In the genomic region with DNA sequence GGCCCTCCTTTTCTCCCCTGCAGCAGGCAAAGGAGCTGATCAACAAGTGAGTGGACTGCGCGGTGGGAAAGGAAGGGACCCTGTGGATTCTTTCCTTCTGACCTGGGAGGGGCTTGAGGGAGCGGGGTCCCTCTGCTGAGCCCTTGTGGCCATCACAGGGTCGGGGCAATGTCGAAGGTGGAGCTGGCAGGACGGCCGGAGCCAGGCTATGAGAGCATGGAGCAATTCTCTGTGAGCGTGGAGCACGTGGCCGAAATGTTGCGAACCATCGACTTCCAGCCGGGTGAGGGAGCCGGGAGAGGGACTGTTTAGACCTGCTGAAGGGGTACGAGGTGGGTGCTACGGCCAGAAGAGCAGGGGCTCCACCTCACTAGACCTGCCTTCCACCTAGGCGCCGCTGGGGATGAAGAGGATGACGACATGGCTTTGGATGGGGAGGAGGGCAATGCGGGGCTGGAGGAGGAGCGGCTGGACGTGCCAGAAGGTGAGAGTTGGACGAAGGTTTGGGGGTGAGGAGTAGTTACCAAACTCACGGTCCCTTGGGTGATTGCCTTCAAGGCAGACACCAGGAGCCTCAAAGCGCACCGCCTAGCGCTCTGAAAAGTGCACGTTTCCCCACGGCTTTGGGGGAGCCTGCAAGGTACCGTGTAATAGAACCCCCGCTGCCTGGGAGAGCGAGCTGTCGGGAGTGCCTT, we compare ENCODE assay signal across 12 mouse cellular contexts. TPM values are rescaled to one million over a fixed set of nuclear protein-coding genes. Genes with fewer than 3 reads are reported as not detected.
DNase-seq lines count a peak whose midpoint lies in the region; ATAC-seq lines count a peak whose summit lies in the region.
"Had no signal": no experiment of that assay in that cellular context is flagged by ENCODE, and none has a peak within 500 bp of the region (broad histone marks: within the 10 kb centered on the region; RNA-seq: fewer than 3 reads in every experiment).

No protein-coding gene starts in this region.

- under 1% methylated on average over 33 of the region's 33 CpGs for WGBS in kidney, embryonic 16.5 days
- whole genome bisulfite sequencing in hindbrain, embryonic 13.5 days: 1% methylated on average over 33 of the region's 33 CpGs

- peaks cover 7% of the 10 kb centered on the region; the same call in 1 of the 2 replicates for H3K36me3 ChIP-seq in kidney, embryonic 16.5 days (ENCODE audit: insufficient read depth, low read length)
- peaks cover 11% of the 10 kb centered on the region for H3K36me3 ChIP-seq in hindbrain, embryonic 13.5 days

- H3K4me2 ChIP-seq in kidney, embryonic 16.5 days (replicated peaks; ENCODE audit: low read depth, low read length): no peak overlapping the region
- peak overlapping the region; percentile 58 for H3K4me2 ChIP-seq in hindbrain, embryonic 13.5 days

- DNase-seq in kidney, postnatal 36 days: no peak
- DNase-seq in embryo, embryonic 9.5 days (ENCODE audit: extremely low spot score): peak; percentile 24
- no peak for DNase-seq in ovary, postnatal 10 days (ENCODE audit: low spot score)
- no peak for DNase-seq in T-cell, adult 2 months (ENCODE audit: low spot score)
- no peak for DNase-seq in spleen, postnatal 4 days (ENCODE audit: low spot score in 2 of 2)

- no peak for ATAC-seq in kidney, embryonic 16.5 days (ENCODE audit: low FRiP score, low TSS enrichment)
- ATAC-seq in hindbrain, embryonic 13.5 days (ENCODE audit: low FRiP score): no peak
- 0 out of 2 replicates have a peak, but pooled peaks have one; percentile 13 for ATAC-seq in monocyte, adult 5-6 weeks (replicated peaks; ENCODE audit: insufficient number of reproducible peaks, low FRiP score, low TSS enrichment, poor library complexity, severe bottlenecking)

- no peak overlapping the region for H3K9ac ChIP-seq in kidney, embryonic 16.5 days (replicated peaks; ENCODE audit: low read length)
- H3K9ac ChIP-seq in hindbrain, embryonic 13.5 days: 0 out of 2 replicates have a peak overlapping the region, but pooled peaks have one; percentile 29

- peak overlapping the region; percentile 32; the same call in 1 of the 2 replicates for H3K4me3 ChIP-seq in kidney, embryonic 16.5 days (ENCODE audit: low read length)
- H3K4me3 ChIP-seq in hindbrain, embryonic 13.5 days: peak overlapping the region; percentile 38

- no peaks in the 10 kb centered on the region for H3K9me3 ChIP-seq in kidney, embryonic 16.5 days (ENCODE audit: low read length)
- no peaks in the 10 kb centered on the region for H3K9me3 ChIP-seq in hindbrain, embryonic 13.5 days

- no peak overlapping the region for H3K27ac ChIP-seq in kidney, embryonic 16.5 days (ENCODE audit: low read length)
- no peak overlapping the region for H3K27ac ChIP-seq in hindbrain, embryonic 13.5 days

- H3K27me3 ChIP-seq in kidney, embryonic 16.5 days (ENCODE audit: insufficient read depth, low read length): peaks cover 61% of the 10 kb centered on the region
- H3K27me3 ChIP-seq in hindbrain, embryonic 13.5 days: peaks cover 80% of the 10 kb centered on the region
- H3K27me3 ChIP-seq: CH12.LX had no signal

- peaks cover 15% of the 10 kb centered on the region for H3K4me1 ChIP-seq in kidney, embryonic 16.5 days (ENCODE audit: insufficient read depth, low read length)
- H3K4me1 ChIP-seq in hindbrain, embryonic 13.5 days (replicated peaks): peaks cover 24% of the 10 kb centered on the region

RNA-seq across cellular contexts. Expression of a gene that starts 1.8 kb away (rescaled TPM):
- polyA plus RNA-seq in kidney, embryonic 16.5 days (2015; fragmentation: Nextera tagmentation; extraction: Ambion mirVana): not detected in 2 replicates
- not detected in 2 replicates for polyA plus RNA-seq in hindbrain, embryonic 13.5 days (2015; fragmentation: Nextera tagmentation; extraction: Ambion mirVana)
- not detected in 3 replicates for total RNA-seq in monocyte, adult 5-6 weeks (2017)
- total RNA-seq: CH12.LX; hematopoietic stem cell, adult 5-6 weeks; layer of hippocampus, postnatal 14 days had no signal
- polyA plus RNA-seq: lung, embryonic 16.5 days had no signal

RNA-seq across cellular contexts. Expression of a gene that starts 17.2 kb away (rescaled TPM):
- polyA plus RNA-seq in kidney, embryonic 16.5 days (2015; fragmentation: Nextera tagmentation; extraction: Ambion mirVana): 79.0 and 79.3 TPM in 2 replicates
- polyA plus RNA-seq in hindbrain, embryonic 13.5 days (2015; fragmentation: Nextera tagmentation; extraction: Ambion mirVana): 54.2 and 58.2 TPM in 2 replicates
- 22.5 to 37.8 TPM (median 35.8 TPM) in 3 replicates for total RNA-seq in monocyte, adult 5-6 weeks (2017)

RNA-seq across cellular contexts. Expression of a gene that starts 20.4 kb away (rescaled TPM):
- polyA plus RNA-seq in kidney, embryonic 16.5 days (2015; fragmentation: Nextera tagmentation; extraction: Ambion mirVana): 0.19 and 0.28 TPM in 2 replicates
- polyA plus RNA-seq in hindbrain, embryonic 13.5 days (2015; fragmentation: Nextera tagmentation; extraction: Ambion mirVana): 0.16 TPM in 1 of 2 replicates, not detected in the other
- not detected in 3 replicates for total RNA-seq in monocyte, adult 5-6 weeks (2017)
- total RNA-seq: CH12.LX; hematopoietic stem cell, adult 5-6 weeks; layer of hippocampus, postnatal 14 days had no signal

RNA-seq across cellular contexts. Expression of a gene that starts 28.8 kb away (rescaled TPM):
- 3.4 and 4.5 TPM in 2 replicates for polyA plus RNA-seq in kidney, embryonic 16.5 days (2015; fragmentation: Nextera tagmentation; extraction: Ambion mirVana)
- polyA plus RNA-seq in hindbrain, embryonic 13.5 days (2015; fragmentation: Nextera tagmentation; extraction: Ambion mirVana): 30.5 and 35.0 TPM in 2 replicates
- not detected in 3 replicates for total RNA-seq in monocyte, adult 5-6 weeks (2017)
- total RNA-seq: CH12.LX; hematopoietic stem cell, adult 5-6 weeks had no signal

RNA-seq across cellular contexts. Expression of a gene that starts 30.8 kb away (rescaled TPM):
- polyA plus RNA-seq in kidney, embryonic 16.5 days (2015; fragmentation: Nextera tagmentation; extraction: Ambion mirVana): not detected in 2 replicates
- polyA plus RNA-seq in hindbrain, embryonic 13.5 days (2015; fragmentation: Nextera tagmentation; extraction: Ambion mirVana): not detected in 2 replicates
- not detected in 3 replicates for total RNA-seq in monocyte, adult 5-6 weeks (2017)
- total RNA-seq: CH12.LX; hematopoietic stem cell, adult 5-6 weeks; layer of hippocampus, postnatal 14 days had no signal
- polyA plus RNA-seq: lung, embryonic 16.5 days had no signal
